In genomic region chr1:132063096-132063495, GRCm38 (mm10) we compare ENCODE assay signal across 26 mouse cellular contexts. TPM values are rescaled to one million over a fixed set of nuclear protein-coding genes. Genes with fewer than 3 reads are reported as not detected.
DNase-seq lines count a peak whose midpoint lies in the region; ATAC-seq and TF ChIP-seq lines count a peak whose summit lies in the region.
"Had no signal": no experiment of that assay in that cellular context is flagged by ENCODE, and none has a peak within 500 bp of the region (broad histone marks: within the 10 kb centered on the region; RNA-seq: fewer than 3 reads in every experiment).

No protein-coding gene starts in this region.

- no peak for TF ChIP-seq CTCF in midbrain, postnatal 0 days (IDR thresholded peaks at IDR 0.05)

- H3K9me3 ChIP-seq in midbrain, embryonic 11.5 days (ENCODE audit: control insufficient read depth, low read length), result no peaks in the 10 kb centered on the region
- no peaks in the 10 kb centered on the region for H3K9me3 ChIP-seq in midbrain, postnatal 0 days (ENCODE audit: low read length)
- H3K9me3 ChIP-seq: embryonic facial prominence, embryonic 12.5 days; embryonic facial prominence, embryonic 15.5 days; forebrain, embryonic 12.5 days; forebrain, embryonic 15.5 days; heart, embryonic 12.5 days; heart, embryonic 15.5 days; hindbrain, embryonic 10.5 days; hindbrain, embryonic 13.5 days; intestine, embryonic 15.5 days had no signal

- H3K36me3 ChIP-seq in midbrain, embryonic 11.5 days (ENCODE audit: control insufficient read depth, insufficient read depth, low read length), result no peaks in the 10 kb centered on the region
- no peaks in the 10 kb centered on the region for H3K36me3 ChIP-seq in midbrain, postnatal 0 days (ENCODE audit: insufficient read depth, low read length)
- H3K36me3 ChIP-seq: embryonic facial prominence, embryonic 12.5 days; embryonic facial prominence, embryonic 15.5 days; forebrain, embryonic 12.5 days; forebrain, embryonic 15.5 days; heart, embryonic 12.5 days; heart, embryonic 15.5 days; hindbrain, embryonic 10.5 days; hindbrain, embryonic 13.5 days; intestine, embryonic 15.5 days had no signal

- no peak overlapping the region for H3K27ac ChIP-seq in midbrain, embryonic 11.5 days (ENCODE audit: low read depth, low read length)
- no peak overlapping the region for H3K27ac ChIP-seq in midbrain, postnatal 0 days (ENCODE audit: low read depth, low read length)
- H3K27ac ChIP-seq: embryonic facial prominence, embryonic 12.5 days; embryonic facial prominence, embryonic 15.5 days; forebrain, embryonic 12.5 days; forebrain, embryonic 15.5 days; heart, embryonic 15.5 days; hindbrain, embryonic 10.5 days; hindbrain, embryonic 13.5 days had no signal

- peak; percentile 67 for DNase-seq in adrenal gland, adult 2 months
- no peak for DNase-seq in adrenal gland, postnatal 4 days (ENCODE audit: low spot score in 2 of 2)
- DNase-seq in midbrain, embryonic 11.5 days (ENCODE audit: low spot score, missing footprints), result peak; percentile 26
- DNase-seq in midbrain, postnatal 0 days (ENCODE audit: low spot score), result no peak
- DNase-seq in adrenal gland, postnatal 14 days, result peak; percentile 44
- no peak for DNase-seq in left cerebral cortex, adult 11 months (ENCODE audit: low spot score)
- DNase-seq: cerebellum, adult 11 months; cerebellum, adult 2 months; cerebellum, adult 9-11 months; cerebellum, postnatal 25 days; gastrocnemius, postnatal 25 days; heart, adult 18-20 months; heart, postnatal 10 days; heart, postnatal 36 days had no signal

- no peak overlapping the region for H3K9ac ChIP-seq in midbrain, embryonic 11.5 days (ENCODE audit: low read length)
- no peak overlapping the region for H3K9ac ChIP-seq in midbrain, postnatal 0 days (replicated peaks; ENCODE audit: low read length, poor library complexity, severe bottlenecking)
- H3K9ac ChIP-seq: embryonic facial prominence, embryonic 12.5 days; embryonic facial prominence, embryonic 15.5 days; forebrain, embryonic 12.5 days; forebrain, embryonic 15.5 days; heart, embryonic 12.5 days; heart, embryonic 15.5 days; hindbrain, embryonic 13.5 days; intestine, embryonic 15.5 days had no signal

- H3K4me2 ChIP-seq in midbrain, embryonic 11.5 days, result no peak overlapping the region
- no peak overlapping the region for H3K4me2 ChIP-seq in midbrain, postnatal 0 days (ENCODE audit: low read depth, low read length, poor library complexity, severe bottlenecking)
- H3K4me2 ChIP-seq: embryonic facial prominence, embryonic 12.5 days; embryonic facial prominence, embryonic 15.5 days; forebrain, embryonic 12.5 days; forebrain, embryonic 15.5 days; heart, embryonic 12.5 days; heart, embryonic 15.5 days; hindbrain, embryonic 13.5 days; intestine, embryonic 15.5 days had no signal

- peaks cover 18% of the 10 kb centered on the region for H3K27me3 ChIP-seq in midbrain, embryonic 11.5 days (ENCODE audit: control insufficient read depth, insufficient read depth, low read length)
- H3K27me3 ChIP-seq in midbrain, postnatal 0 days (ENCODE audit: insufficient read depth, low read length), result no peaks in the 10 kb centered on the region

- ATAC-seq in midbrain, embryonic 11.5 days (ENCODE audit: low FRiP score), result no peak
- ATAC-seq in midbrain, postnatal 0 days (ENCODE audit: low FRiP score), result no peak
- ATAC-seq in CD4-positive, CD25-positive, alpha-beta regulatory T cell, adult 4 months, result no peak
- ATAC-seq: activated CD4-positive, CD25-positive, alpha-beta regulatory T cell, adult 4 months; forebrain, embryonic 15.5 days; hindbrain, embryonic 16.5 days; intestine, embryonic 15.5 days had no signal

- H3K4me1 ChIP-seq in midbrain, embryonic 11.5 days (ENCODE audit: control insufficient read depth, insufficient read depth, low read length), result peaks cover 8% of the 10 kb centered on the region
- peaks cover 7% of the 10 kb centered on the region for H3K4me1 ChIP-seq in midbrain, postnatal 0 days (ENCODE audit: insufficient read depth, low read length)

- 84% methylated on average over 4 of the region's 4 CpGs for WGBS in midbrain, embryonic 11.5 days
- 89% methylated on average over 4 of the region's 4 CpGs for WGBS in midbrain, postnatal 0 days

- H3K4me3 ChIP-seq in midbrain, embryonic 11.5 days (ENCODE audit: low read depth, low read length), result no peak overlapping the region
- no peak overlapping the region for H3K4me3 ChIP-seq in midbrain, postnatal 0 days (ENCODE audit: low read depth, low read length)
- H3K4me3 ChIP-seq: embryonic facial prominence, embryonic 12.5 days; embryonic facial prominence, embryonic 15.5 days; forebrain, embryonic 12.5 days; forebrain, embryonic 15.5 days; heart, embryonic 12.5 days; heart, embryonic 15.5 days; hindbrain, embryonic 10.5 days; hindbrain, embryonic 13.5 days; intestine, embryonic 15.5 days had no signal

RNA-seq across cellular contexts. Expression of gene Mfsd4a, which starts 4.8 kb away (rescaled TPM):
- total RNA-seq in adrenal gland, adult 2 months (2021), result 10 to 100 TPM; 18.7 to 32.0 TPM
- 98.7 and 106 TPM in 2 replicates for polyA plus RNA-seq in adrenal gland, adult 2 months (2012; rRNA removed)
- 1 to 10 TPM; 4.9 to 6.3 TPM for total RNA-seq in adrenal gland, postnatal 4 days (2021)
- 8.1 and 8.7 TPM in 2 replicates for polyA plus RNA-seq in midbrain, embryonic 11.5 days (2014; fragmentation: Nextera tagmentation; extraction: Ambion mirVana)
- total RNA-seq in midbrain, postnatal 0 days (2014; rRNA removed), result 4.6 and 9.2 TPM in 2 replicates
- 9.0 and 9.9 TPM in 2 replicates for polyA plus RNA-seq in midbrain, postnatal 0 days (2015; fragmentation: Nextera tagmentation; extraction: Ambion mirVana)
- 7.3 and 7.9 TPM in 2 replicates for total RNA-seq in adrenal gland, postnatal 14 days (2021)
- polyA plus RNA-seq in CD4-positive, CD25-positive, alpha-beta regulatory T cell, adult 4 months (2017; shearing (Covaris generic)), result 10 to 100 TPM; 29.5 to 38.7 TPM

RNA-seq across cellular contexts. Expression of gene Elk4, which starts 55.7 kb away (rescaled TPM):
- total RNA-seq in adrenal gland, adult 2 months (2021), result 10 to 100 TPM; 78.1 to 82.8 TPM
- 17.0 and 18.0 TPM in 2 replicates for polyA plus RNA-seq in adrenal gland, adult 2 months (2012; rRNA removed)
- 100 to 1,000 TPM; 130 to 135 TPM for total RNA-seq in adrenal gland, postnatal 4 days (2021)
- 17.2 and 19.5 TPM in 2 replicates for polyA plus RNA-seq in midbrain, embryonic 11.5 days (2014; fragmentation: Nextera tagmentation; extraction: Ambion mirVana)
- 17.6 and 23.4 TPM in 2 replicates for total RNA-seq in midbrain, postnatal 0 days (2014; rRNA removed)
- 6.0 and 8.1 TPM in 2 replicates for polyA plus RNA-seq in midbrain, postnatal 0 days (2015; fragmentation: Nextera tagmentation; extraction: Ambion mirVana)
- 116 and 135 TPM in 2 replicates for total RNA-seq in adrenal gland, postnatal 14 days (2021)
- 10 to 100 TPM; 58.2 to 68.3 TPM for polyA plus RNA-seq in CD4-positive, CD25-positive, alpha-beta regulatory T cell, adult 4 months (2017; shearing (Covaris generic))

Comparison
In these comparisons a context has a peak if more than half of its experiments do, and no peak if none do; other contexts are left out.
1. DNase-seq: peak in adrenal gland, adult 2 months (single experiment), midbrain, embryonic 11.5 days (single experiment) and adrenal gland, postnatal 14 days (single experiment); none in adrenal gland, postnatal 4 days (0 of 2), midbrain, postnatal 0 days (single experiment) and left cerebral cortex, adult 11 months (single experiment).